Mouse (Mus musculus) spleen, postnatal 4 days (tissue): ENCODE measurements at regions not wholly inside any gene's neighbourhood (a gene's known extent, or its start where the extent isn't known, plus 50 kb on each side); places are given as distances from the start of the nearest gene placed in this dataset.

Experiments
- DNase-seq, 2 experiments: peaks; one replicate each; pipeline ENCODE4 v3.0.0; 2022; ENCODE audit warnings: low spot score in 2 of 2

DNA sequence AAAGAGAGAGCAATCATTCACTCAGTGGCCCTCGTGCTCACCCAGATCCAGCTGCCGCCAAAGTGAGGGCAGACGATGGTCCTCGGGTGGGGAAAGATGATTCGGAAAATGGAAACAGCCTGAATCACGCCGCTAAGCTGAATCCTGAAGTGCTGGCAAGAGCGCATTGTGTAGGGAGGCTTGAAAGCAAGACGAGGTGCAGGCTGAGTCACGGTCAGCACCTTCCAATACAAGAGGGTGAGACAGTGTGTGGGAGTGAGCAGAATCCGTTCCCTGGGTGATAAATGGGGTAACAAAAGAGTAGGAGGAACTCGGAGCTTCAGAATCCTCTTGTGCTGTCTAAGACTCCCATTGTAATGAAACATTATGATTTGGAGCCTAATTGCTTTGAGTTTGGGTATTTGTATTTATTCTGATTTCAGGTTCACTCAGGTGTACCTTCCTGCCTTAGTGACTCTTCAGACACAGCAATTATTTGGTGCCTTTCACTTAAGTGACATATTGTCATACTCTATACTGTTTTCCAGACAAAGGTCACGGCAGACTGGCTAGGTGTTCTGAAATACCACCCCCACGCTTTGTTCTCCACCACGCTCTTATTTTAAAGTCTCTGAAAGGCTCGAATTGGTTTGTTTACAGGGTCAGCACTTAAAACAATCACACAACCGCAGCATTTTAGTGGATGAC, 70.0 kb downstream of the Mbip start:
- no peak for DNase-seq

- DNase-seq, result no peak
Observed at GRCm38 (mm10) chr12:56265049-56265448, 80.6 kb downstream of the Mbip start.

- DNase-seq, result no peak
Observed at GRCm38 (mm10) chr12:56261471-56261870, 84.2 kb downstream of the Mbip start.

- DNase-seq, result no peak
Observed at GRCm38 (mm10) chr12:56258401-56259050, 87.2 kb downstream of the Mbip start.

DNA sequence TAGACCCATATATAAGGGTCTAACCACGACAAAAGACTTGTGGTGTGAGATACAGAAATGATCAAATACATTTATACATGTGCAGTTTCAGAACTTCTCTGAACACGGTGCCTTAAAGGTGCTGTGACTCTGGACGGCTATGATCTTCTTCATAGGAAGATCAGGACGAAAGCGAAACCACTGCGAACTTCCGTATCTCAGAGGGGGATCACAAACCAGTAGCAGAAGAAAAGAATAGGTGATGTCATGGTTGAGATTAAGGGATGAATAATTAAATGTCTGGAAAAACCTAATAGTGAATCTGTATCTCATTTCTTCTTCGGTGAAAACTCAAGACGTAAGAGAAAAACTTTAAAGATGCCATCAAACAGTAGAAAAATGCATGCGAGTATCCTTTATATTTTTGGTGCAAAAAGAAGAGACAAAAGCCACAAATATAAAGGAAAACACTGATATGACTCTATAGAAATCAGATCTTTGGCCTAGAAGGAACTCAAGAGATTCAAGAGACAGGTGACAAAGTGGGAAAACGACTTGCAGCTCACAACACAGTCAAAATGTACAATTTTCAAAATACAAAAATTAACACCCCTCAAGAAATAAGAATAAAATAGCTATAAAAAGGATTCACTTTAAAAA, 89.3 kb downstream of the Mbip start:
- no peak for DNase-seq

DNA sequence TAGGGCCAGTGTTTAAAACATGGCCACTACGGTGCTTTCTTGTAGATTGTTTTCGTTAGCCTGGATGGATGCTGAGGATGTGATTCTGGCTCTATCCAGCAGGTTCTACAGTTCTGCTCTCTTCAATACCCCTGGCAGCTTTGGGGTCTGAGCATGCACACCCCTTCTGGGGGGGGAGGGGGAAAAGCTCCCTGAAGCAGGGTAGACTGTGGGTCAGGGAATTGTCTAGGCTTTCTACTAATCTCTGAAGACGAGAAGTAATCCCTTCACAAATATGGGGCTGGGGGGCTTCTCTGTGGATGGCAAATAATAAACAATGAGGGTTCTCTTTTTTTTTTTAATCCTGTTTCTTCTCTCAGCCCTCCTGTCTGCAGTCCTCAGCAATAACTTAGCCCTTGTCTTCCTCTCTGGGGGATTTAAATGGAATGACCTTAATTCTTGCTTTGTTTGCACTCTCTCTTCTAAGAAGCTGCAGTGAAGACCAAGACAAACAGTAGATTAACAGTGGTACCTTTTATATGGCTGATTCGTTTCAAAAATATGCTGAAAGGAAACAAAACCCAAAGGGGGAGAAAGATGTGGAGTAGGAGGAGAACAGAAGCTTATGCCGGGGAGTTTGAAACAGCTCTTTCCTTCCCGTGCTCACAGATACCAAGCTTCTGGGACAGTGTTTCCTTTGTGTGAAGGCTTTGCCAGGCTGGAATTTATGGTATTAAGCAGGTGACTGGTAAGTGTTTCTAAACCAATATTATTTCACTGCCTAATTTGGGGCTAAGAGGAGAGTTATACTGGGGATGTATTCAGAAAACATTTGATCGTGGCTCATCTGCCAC, 92.9 kb downstream of the Mbip start:
- DNase-seq, result no peak

- no peak for DNase-seq
Observed at GRCm38 (mm10) chr12:56250262-56250661, 95.4 kb downstream of the Mbip start.

DNA sequence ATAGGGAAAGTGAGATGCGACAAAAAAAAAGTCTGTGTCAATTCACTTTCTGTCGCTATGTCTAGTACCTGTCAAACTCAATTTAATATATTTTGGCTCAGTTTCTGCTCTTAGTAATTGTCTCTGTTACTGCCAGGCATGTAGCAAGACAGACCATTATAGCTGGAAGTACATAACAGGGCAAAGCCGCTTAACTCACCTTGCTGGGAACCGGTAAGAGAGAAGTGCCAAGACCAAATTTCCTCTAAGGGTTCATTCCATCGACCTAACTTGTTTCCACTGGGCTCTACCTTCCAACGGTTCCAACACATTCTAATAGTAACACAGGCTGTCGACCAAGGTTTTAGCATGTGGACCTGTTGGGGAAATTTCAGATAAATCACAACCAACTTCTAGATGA, 99.3 kb downstream of the Mbip start:
- no peak for DNase-seq

- no peak for DNase-seq
Observed at GRCm38 (mm10) chr12:56242803-56243202, 102.9 kb downstream of the Mbip start.

DNA sequence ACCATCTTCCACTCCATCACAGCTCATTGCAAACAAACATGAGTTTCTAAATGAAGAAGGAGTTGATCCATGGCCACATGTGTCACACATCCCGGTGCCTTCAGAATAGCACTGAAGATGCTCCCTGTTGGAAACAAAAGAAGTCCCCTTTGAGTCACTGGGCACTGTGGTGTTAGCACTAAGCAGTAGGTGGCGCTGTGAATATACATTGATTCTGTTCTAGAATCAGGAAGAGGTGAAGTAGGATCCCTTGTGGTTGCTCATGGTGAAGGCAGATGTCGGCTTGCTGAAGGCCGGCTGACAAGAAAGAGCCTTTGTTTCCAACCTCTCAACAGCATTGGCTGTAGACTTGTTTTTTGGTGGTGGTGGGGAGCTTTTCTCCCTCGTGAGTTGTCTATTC, 104.0 kb downstream of the Mbip start:
- no peak for DNase-seq

DNA sequence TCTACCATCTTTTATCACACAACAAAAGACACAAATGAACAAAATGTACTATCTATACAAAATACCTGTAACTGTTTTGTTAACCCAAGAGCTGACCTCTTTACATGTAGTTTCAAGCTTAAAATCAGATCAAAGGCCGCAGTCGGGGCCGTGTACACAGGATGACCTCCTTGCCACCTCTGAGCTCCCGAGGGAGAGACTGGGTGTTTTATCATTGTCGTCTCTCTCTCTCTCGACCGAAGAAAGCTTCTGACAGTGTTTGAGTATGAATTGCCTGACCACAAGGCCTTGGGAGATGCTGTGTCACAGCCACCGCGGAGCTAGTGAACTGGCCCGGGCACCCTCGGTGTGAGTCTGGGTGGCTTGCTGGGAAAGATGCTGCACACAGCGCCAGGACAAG, 105.5 kb downstream of the Mbip start:
- DNase-seq, result no peak

DNA sequence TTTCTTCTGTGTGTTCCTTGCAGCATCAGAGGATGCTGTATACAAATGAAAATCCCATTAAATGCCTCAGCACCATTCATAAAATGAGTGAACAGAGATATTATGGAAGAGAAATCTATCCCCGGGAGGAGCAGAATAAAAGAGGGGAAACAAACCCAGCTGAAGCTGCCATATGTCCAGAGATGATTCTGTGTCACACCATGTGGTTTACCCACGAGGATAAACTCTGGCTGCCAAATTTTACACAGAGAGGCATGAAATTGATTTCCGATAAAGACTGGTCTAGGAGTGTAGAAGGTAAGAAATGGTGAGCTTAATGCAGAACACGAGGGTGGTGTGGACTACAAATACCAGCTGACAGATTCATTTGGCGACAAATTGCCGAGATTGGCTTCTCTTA, 111.1 kb downstream of the Mbip start:
- no peak for DNase-seq

GRCm38 (mm10) chr12:56233209-56233608, 112.5 kb downstream of the Mbip start:
- no peak for DNase-seq

DNA sequence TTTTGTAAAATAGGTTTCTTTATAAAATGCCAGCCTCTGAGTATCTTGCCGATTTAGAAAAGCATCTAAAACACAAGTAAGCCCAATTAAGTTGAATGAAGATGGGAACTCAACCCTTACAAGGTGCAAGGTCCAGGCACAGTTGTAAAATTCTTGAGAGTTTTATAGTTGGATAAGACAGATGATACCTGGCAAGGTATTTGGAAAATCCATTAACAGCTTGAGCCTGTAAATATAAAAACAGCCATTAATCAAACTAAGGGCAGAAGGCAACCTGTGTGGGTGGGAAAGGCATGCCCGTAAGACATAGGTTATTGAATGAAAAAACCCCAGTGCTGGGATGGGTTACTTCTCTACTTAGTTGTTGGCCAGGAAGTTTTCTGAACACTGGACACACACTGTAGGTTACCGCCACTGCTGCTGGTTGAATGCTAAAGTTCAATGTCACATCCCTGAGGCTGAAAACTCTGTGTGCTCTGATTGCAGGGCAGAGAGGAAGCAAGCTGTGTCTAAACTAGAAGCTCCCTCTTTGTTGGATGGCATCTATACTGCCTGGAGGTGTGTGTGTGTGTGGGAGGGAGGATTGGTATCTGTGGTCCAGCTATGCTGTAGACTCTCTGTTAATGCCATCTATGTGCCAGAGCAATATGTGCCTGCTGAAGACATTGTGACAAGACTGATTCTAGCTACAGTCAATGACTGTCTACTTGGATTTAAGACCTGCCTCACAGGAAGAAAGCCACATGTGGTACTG, 121.4 kb downstream of the Mbip start:
- no peak for DNase-seq

DNA sequence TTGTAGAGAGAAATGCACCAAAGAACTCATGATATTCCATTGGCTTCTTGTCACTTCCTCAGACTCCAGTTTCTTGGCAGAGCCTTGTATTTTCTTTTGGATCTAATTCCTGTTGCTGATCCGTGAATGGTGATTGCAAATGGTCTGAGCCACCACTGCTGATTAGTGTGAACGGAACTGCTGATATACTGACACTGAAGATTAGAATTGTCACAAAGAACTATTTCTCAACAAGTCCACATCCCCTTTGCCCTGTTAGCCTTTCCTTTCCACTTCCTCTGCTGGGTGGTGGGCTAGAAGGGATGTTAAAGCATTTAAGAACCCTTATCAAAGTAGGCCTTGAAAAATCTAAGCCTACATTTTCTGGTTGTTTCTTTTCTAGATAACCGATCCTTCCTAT, 152.2 kb downstream of the Mbip start:
- no peak for DNase-seq

GRCm38 (mm10) chr12:56189562-56189961, 156.1 kb downstream of the Mbip start:
- DNase-seq, result no peak

- no peak for DNase-seq
Observed at GRCm38 (mm10) chr12:56160736-56161135, 185.0 kb downstream of the Mbip start.

DNA sequence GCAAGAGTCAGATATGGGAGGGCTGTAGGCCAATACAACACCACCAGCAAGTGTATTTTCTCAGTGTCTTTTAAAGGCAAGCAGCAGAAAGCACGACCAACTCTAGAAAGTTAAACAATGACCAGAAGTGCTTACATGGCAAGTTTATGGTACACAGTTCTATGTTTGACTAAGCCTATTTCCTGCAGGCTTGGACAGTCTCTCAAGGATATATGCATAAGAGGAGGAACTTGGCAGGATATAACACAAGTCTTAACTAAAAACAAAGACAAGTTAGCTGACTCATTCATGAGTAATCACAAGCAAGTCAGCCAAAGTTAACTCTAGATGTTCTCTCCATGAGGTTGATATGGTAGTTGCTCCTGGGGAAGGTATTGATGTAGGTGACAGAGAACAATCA, 201.3 kb downstream of the Mbip start:
- no peak for DNase-seq

GRCm38 (mm10) chr12:56143789-56144188, 201.9 kb downstream of the Mbip start:
- no peak for DNase-seq

DNA sequence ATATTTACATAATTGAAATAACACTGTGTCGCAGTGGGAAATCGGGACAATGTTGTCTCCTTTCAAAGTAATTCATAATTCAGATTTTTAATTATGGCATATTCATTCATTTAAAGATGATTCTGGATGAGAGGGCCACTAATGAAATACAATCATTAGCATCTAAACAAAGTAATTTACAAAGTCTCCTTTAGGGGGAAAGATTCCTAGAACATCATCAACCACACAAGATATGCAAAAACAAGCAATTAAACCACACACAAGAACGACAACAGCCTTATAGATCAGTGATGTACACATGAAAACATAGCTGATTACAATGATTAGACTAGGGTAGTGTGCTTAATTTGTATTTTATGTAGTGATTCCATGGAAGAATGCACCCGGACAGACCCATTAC, 231.2 kb downstream of the Mbip start:
- DNase-seq, result no peak

DNA sequence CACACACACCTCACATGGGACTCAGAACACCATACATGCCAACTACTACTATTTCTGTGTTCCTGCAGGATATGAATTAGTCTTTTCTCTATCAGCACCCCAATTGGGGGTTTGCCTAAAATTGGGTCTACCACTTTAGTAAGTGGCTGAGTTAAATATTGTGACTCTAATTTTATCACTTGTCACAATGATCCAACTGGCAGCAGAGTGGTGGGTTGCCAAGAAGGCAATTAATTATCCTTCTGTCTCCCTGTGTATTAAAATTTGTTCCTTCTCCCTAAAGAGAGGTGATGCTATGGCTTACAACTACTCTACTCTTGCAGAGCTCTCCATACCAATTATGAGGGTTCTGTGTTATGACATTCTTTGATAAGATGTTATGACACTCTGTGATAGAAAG, 245.3 kb downstream of the Brms1l start:
- DNase-seq, result no peak

- DNase-seq, result no peak
Observed at GRCm38 (mm10) chr12:56064183-56064582, 228.1 kb downstream of the Brms1l start.
